Mouse (Mus musculus): Measurements from ENCODE around the gene Adpgk.

DNA sequence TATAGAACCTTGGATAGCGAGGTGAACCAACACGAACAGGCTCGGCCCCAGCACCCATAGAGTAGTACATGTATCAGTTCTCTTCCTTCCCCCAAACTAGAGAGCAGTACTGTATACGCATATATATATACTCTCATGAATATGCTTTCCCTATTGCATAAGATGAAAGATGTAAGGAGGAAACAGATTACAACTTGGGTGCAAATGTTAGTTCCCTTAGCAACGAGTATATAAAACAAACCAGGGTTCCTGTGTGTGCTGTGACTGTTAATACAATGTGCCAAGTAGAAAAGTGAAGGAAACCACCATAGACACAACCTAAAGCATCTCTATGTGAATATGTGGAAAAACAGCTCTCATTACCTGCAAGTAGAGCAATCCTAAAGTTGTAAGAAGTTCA lies 38.7 kb downstream of the Adpgk start:
- TF ChIP-seq POLR2A (IDR thresholded peaks at IDR 0.05; ENCODE audit: low read depth, low read length) (no peak), CTCF (IDR thresholded peaks at IDR 0.05; ENCODE audit: borderline replicate concordance, insufficient read depth, low read length) (no peak)
